Mouse (Mus musculus): ENCODE measurements around the gene Hnrnpa3. TPM values are rescaled to one million over a fixed set of nuclear protein-coding genes. Genes with fewer than 3 reads are reported as not detected.
"Not testable (repeated sequence)": the region's sequence is repeated elsewhere in the genome, so short reads cannot be mapped to it uniquely, and the experiment has no call there.

The Hnrnpa3 gene
- 188 and 209 TPM in 2 replicates for polyA plus RNA-seq (2016; fragmentation: Nextera tagmentation; extraction: Ambion mirVana)

GRCm38 (mm10) chr2:75658727-75659628 lies at the start of gene Hnrnpa3:
TSS of gene Hnrnpa3 (plus strand) at chr2:75659261.
- DNase-seq (ENCODE audit: low spot score): peak; percentile 98
- Histone ChIP-seq H3K27me3 (ENCODE audit: insufficient read depth, poor library complexity, severe bottlenecking) (no peaks in the 10 kb centered on the region), H3K27ac (peak within 1 kb of the TSS; percentile 100), H3K9me3 (no peaks in the 10 kb centered on the region), H3K36me3 (peaks cover 26% of the 10 kb centered on the region), H3K4me3 (peak within 1 kb of the TSS; percentile 99), H3K4me1 (peaks cover 10% of the 10 kb centered on the region)
- WGBS: under 1% methylated on average over 102 of the region's 102 CpGs

- H3K4me3 ChIP-seq: peak overlapping the region; percentile 48
- peaks cover 31% of the 10 kb centered on the region for H3K27me3 ChIP-seq (ENCODE audit: insufficient read depth, poor library complexity, severe bottlenecking)
- H3K36me3 ChIP-seq: no peaks in the 10 kb centered on the region
- H3K4me1 ChIP-seq: peaks cover 11% of the 10 kb centered on the region
- no peaks in the 10 kb centered on the region for H3K9me3 ChIP-seq
- 44% methylated on average over 15 of the region's 15 CpGs for WGBS
- peak overlapping the region; percentile 26 for H3K27ac ChIP-seq
- DNase-seq (ENCODE audit: low spot score): no peak
These were observed 49.1 kb upstream of the Hnrnpa3 start for GRCm38 (mm10) chr2:75609971-75610370.

GRCm38 (mm10) chr2:75610602-75611001 lies 48.5 kb upstream of the Hnrnpa3 start:
- 77% methylated on average over 7 of the region's 7 CpGs for WGBS
- H3K4me1 ChIP-seq: peaks cover 11% of the 10 kb centered on the region

GRCm38 (mm10) chr2:75611041-75611805 lies 47.8 kb upstream of the Hnrnpa3 start:
- Histone ChIP-seq H3K4me1 (peaks cover 11% of the 10 kb centered on the region), H3K36me3 (no peaks in the 10 kb centered on the region), H3K9me3 (no peaks in the 10 kb centered on the region), H3K27ac (no peak overlapping the region), H3K27me3 (ENCODE audit: insufficient read depth, poor library complexity, severe bottlenecking) (peaks cover 31% of the 10 kb centered on the region), H3K4me3 (no peak overlapping the region)
- 81% methylated on average over 15 of the region's 15 CpGs for WGBS
- DNase-seq (ENCODE audit: low spot score): no peak

More at GRCm38 (mm10) chr2:75610602-75611001, 48.5 kb upstream of the Hnrnpa3 start:
- H3K9me3 ChIP-seq; H3K4me3 ChIP-seq; H3K27ac ChIP-seq; H3K36me3 ChIP-seq; DNase-seq (ENCODE audit: low spot score): not testable (repeated sequence)
- H3K27me3 ChIP-seq (ENCODE audit: insufficient read depth, poor library complexity, severe bottlenecking): peaks cover 31% of the 10 kb centered on the region

GRCm38 (mm10) chr2:75612006-75612405 lies 47.1 kb upstream of the Hnrnpa3 start:
- Histone ChIP-seq H3K27me3 (ENCODE audit: insufficient read depth, poor library complexity, severe bottlenecking) (peaks cover 29% of the 10 kb centered on the region), H3K9me3 (no peaks in the 10 kb centered on the region), H3K4me1 (peaks cover 11% of the 10 kb centered on the region), H3K36me3 (no peaks in the 10 kb centered on the region), H3K27ac (no peak overlapping the region), H3K4me3 (no peak overlapping the region)
- no peak for DNase-seq (ENCODE audit: low spot score)
- 84% methylated on average over 2 of the region's 2 CpGs for WGBS

- Histone ChIP-seq H3K4me1 (peaks cover 11% of the 10 kb centered on the region), H3K36me3 (no peaks in the 10 kb centered on the region), H3K4me3 (no peak overlapping the region), H3K27me3 (ENCODE audit: insufficient read depth, poor library complexity, severe bottlenecking) (peaks cover 18% of the 10 kb centered on the region; the same call in 1 of the 2 replicates), H3K27ac (peak overlapping the region; percentile 56), H3K9me3 (no peaks in the 10 kb centered on the region)
- WGBS: 44% methylated on average over 14 of the region's 14 CpGs
- no peak for DNase-seq (ENCODE audit: low spot score)
These were observed 46.0 kb upstream of the Hnrnpa3 start for GRCm38 (mm10) chr2:75612981-75613567.

GRCm38 (mm10) chr2:75614577-75614976 lies 44.5 kb upstream of the Hnrnpa3 start:
- no peak for DNase-seq (ENCODE audit: low spot score)
- H3K36me3 ChIP-seq: no peaks in the 10 kb centered on the region
- H3K9me3 ChIP-seq: no peaks in the 10 kb centered on the region
- H3K27me3 ChIP-seq (ENCODE audit: insufficient read depth, poor library complexity, severe bottlenecking): peaks cover 8% of the 10 kb centered on the region; the same call in 1 of the 2 replicates
- 89% methylated on average over 6 of the region's 6 CpGs for WGBS
- no peak overlapping the region for H3K27ac ChIP-seq
- peaks cover 7% of the 10 kb centered on the region for H3K4me1 ChIP-seq
- H3K4me3 ChIP-seq: no peak overlapping the region

GRCm38 (mm10) chr2:75616911-75617310 lies 42.1 kb upstream of the Hnrnpa3 start:
- peaks cover 4% of the 10 kb centered on the region; the same call in 1 of the 2 replicates for H3K4me1 ChIP-seq
- H3K27ac ChIP-seq: no peak overlapping the region
- no peak overlapping the region for H3K4me3 ChIP-seq
- WGBS: 92% methylated on average over 8 of the region's 8 CpGs
- H3K27me3 ChIP-seq (ENCODE audit: insufficient read depth, poor library complexity, severe bottlenecking): no peaks in the 10 kb centered on the region
- no peaks in the 10 kb centered on the region for H3K36me3 ChIP-seq
- DNase-seq (ENCODE audit: low spot score): no peak
- no peaks in the 10 kb centered on the region for H3K9me3 ChIP-seq

GRCm38 (mm10) chr2:75618712-75619111 lies 40.3 kb upstream of the Hnrnpa3 start:
- no peaks in the 10 kb centered on the region for H3K36me3 ChIP-seq
- 56% methylated on average over 6 of the region's 6 CpGs for WGBS
- no peak overlapping the region for H3K27ac ChIP-seq
- no peaks in the 10 kb centered on the region for H3K27me3 ChIP-seq (ENCODE audit: insufficient read depth, poor library complexity, severe bottlenecking)
- H3K9me3 ChIP-seq: no peaks in the 10 kb centered on the region
- no peak for DNase-seq (ENCODE audit: low spot score)
- no peak overlapping the region for H3K4me3 ChIP-seq
- no peaks in the 10 kb centered on the region for H3K4me1 ChIP-seq

- WGBS: 80% methylated on average over 14 of the region's 14 CpGs
- H3K9me3 ChIP-seq: no peaks in the 10 kb centered on the region
- no peak overlapping the region for H3K4me3 ChIP-seq
- H3K27me3 ChIP-seq (ENCODE audit: insufficient read depth, poor library complexity, severe bottlenecking): no peaks in the 10 kb centered on the region
- DNase-seq (ENCODE audit: low spot score): peak; percentile 54
- H3K27ac ChIP-seq: no peak overlapping the region
- no peaks in the 10 kb centered on the region for H3K4me1 ChIP-seq
- no peaks in the 10 kb centered on the region for H3K36me3 ChIP-seq
These were observed 37.0 kb upstream of the Hnrnpa3 start for GRCm38 (mm10) chr2:75621873-75622654.

GRCm38 (mm10) chr2:75625086-75625485 lies 34.0 kb upstream of the Hnrnpa3 start:
- DNase-seq (ENCODE audit: low spot score): peak; percentile 13
- Histone ChIP-seq H3K4me3 (no peak overlapping the region), H3K4me1 (no peaks in the 10 kb centered on the region), H3K9me3 (no peaks in the 10 kb centered on the region), H3K36me3 (no peaks in the 10 kb centered on the region), H3K27ac (no peak overlapping the region), H3K27me3 (ENCODE audit: insufficient read depth, poor library complexity, severe bottlenecking) (no peaks in the 10 kb centered on the region)
- WGBS: 61% methylated on average over 3 of the region's 3 CpGs
